Mouse (Mus musculus): ENCODE results near the gene Hdhd3.

Hdhd3 gene

DNA sequence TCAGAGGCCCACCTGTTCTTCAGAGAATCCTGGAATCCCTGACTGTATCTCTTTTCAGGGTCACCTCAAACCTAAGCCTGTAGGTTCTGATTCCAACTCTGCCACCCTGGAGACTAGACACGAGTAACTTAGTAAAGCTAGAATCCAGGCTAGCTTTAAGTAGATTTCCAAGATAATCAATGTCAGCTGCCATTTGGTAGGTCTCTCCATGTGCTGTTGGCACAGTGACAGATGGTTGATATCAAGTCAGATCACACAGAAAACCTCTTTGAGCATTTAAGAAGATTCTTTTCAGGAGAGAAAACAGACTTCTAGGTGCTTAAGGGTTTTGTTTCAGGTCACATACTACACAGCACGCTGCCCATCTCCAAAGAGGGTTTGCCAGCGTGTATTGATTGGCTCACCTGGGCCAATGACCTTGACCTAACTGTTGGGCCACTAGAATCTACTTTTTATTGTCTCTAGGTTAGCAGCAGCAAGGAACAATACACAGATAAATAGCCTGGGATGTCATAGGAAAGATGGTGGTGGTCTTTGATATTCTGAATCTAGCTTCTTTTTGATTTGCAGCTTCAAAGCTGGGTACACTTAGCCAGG is at the start of gene Hdhd3:
Gene Hdhd3 (minus strand): TSS at position 94 of the 597 bp plus-strand sequence.
- DNase-seq (ENCODE audit: low read depth, low spot score) = peak; percentile 13

DNA sequence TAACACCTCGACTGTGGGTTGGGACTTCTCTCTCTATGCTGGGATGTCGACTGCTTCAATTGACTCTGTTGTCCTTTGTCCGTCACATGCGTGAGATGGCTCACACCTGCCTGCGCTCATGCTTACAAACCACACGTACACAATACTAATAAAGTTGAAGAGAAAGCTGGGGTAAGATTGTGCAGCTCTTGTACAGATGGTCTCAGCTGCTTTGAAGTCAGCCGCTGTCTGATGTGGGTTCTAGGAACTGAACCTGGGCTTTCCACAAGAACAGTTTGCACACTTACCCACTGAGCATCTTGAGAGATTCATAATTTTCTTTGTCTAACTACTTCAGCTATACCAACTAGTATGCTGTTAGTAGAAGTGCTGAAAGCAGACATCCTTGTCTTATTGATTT is 48.7 kb upstream of the Hdhd3 start:
- DNase-seq (ENCODE audit: low read depth, low spot score) = no peak

DNA sequence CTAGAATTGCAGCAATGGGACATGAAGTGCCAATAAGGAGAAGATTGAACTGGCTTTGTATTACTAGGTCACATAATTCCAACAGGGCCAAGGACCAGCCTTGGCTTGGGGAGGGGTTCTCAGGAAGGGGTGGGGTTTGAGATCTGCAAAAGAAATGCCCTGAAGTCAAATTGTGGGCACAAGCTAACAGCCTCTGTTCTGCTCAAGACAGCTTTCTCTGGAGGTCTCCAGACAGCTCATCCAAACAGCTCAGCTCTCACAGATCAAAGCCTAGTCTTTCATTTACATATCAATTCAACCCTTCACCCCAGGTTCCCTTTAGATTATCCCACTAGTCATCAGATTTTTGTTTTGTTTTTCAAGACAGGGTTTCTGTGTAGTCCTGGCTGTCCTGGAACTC is 41.5 kb upstream of the Hdhd3 start:
- DNase-seq (ENCODE audit: low read depth, low spot score) = no peak

- no peak for DNase-seq (ENCODE audit: low read depth, low spot score)
These were observed 40.5 kb upstream of the Hdhd3 start for GRCm38 (mm10) chr4:62543782-62544181.

GRCm38 (mm10) chr4:62541802-62542201 is 38.5 kb upstream of the Hdhd3 start:
- DNase-seq (ENCODE audit: low read depth, low spot score) = no peak

DNA sequence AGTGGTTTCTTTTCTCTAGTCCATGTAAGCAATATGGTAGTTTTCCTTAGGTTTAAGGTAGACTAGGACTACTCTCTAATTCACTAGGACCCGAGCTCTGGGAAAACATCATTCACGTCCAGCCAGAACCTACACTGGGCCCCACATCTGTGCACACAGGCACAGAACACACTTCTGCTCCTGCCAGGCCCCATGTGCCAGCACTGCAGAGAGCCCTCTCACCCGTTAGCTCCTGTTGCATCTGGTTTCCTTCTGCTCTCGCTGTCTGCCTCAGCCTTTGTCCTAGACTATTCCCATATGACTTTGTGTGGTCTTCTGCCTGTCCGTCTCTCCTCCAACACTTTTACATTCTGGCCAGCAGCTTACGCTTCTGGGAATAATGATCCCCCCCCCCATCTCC is 30.5 kb upstream of the Hdhd3 start:
- DNase-seq (ENCODE audit: low read depth, low spot score) = no peak

DNA sequence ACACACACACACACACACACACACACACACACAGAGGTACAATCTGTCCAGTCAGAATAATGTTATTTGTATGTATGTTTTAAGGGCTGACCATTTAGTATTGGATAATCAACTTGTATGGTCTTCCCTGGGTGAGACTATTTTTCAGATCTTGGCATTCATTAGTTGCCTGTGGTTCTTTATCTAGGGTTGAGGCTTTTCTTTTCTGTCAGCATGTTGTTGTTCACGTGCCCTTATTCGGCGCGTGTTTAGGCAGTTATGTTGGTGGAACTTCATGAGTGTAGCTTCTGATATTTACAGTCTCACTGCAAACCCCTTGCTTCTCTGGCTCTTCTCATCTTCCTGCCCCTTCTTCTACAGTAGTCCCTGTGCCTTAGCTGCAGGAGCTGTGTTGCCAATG is 24.4 kb upstream of the Hdhd3 start:
- no peak for DNase-seq (ENCODE audit: low read depth, low spot score)

DNA sequence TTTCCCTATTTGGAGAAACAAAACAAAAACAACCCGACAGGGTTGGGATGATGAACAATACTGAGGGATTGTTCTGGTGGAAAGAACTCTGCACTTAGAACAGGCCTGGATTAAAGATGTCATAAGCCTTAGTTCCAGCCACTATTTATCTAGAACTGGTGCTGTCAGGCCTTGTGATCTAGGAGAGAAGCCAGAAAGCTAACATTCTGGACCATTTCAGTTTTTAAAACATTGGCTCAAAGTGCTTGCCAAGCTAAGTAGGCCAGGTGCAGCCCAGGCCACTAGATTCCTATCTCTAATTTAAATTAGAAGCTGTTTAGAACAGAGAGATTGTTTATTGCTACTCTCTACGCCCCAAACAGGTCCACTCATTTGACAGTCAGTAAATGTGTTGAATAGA is 23.0 kb upstream of the Hdhd3 start:
- DNase-seq (ENCODE audit: low read depth, low spot score) = no peak

GRCm38 (mm10) chr4:62525489-62525811 is 22.2 kb upstream of the Hdhd3 start:
- DNase-seq (ENCODE audit: low read depth, low spot score) = no peak

- DNase-seq (ENCODE audit: low read depth, low spot score) = peak; percentile 93
These were observed 21.6 kb upstream of the Hdhd3 start, which contains the start of the genes Pole3 and 4933430I17Rik for GRCm38 (mm10) chr4:62524651-62525488. TSS of gene Pole3 (minus strand) at chr4:62525068. TSS of gene 4933430I17Rik (plus strand) at chr4:62525369.

GRCm38 (mm10) chr4:62520892-62521400 is 17.7 kb upstream of the Hdhd3 start:
- DNase-seq (ENCODE audit: low read depth, low spot score) = peak; percentile 76

- peak; percentile 98 for DNase-seq (ENCODE audit: low read depth, low spot score)
These were observed 16.6 kb upstream of the Hdhd3 start, which contains the start of gene Alad for GRCm38 (mm10) chr4:62519849-62520233. TSS of gene Alad (minus strand) at chr4:62519918.

DNA sequence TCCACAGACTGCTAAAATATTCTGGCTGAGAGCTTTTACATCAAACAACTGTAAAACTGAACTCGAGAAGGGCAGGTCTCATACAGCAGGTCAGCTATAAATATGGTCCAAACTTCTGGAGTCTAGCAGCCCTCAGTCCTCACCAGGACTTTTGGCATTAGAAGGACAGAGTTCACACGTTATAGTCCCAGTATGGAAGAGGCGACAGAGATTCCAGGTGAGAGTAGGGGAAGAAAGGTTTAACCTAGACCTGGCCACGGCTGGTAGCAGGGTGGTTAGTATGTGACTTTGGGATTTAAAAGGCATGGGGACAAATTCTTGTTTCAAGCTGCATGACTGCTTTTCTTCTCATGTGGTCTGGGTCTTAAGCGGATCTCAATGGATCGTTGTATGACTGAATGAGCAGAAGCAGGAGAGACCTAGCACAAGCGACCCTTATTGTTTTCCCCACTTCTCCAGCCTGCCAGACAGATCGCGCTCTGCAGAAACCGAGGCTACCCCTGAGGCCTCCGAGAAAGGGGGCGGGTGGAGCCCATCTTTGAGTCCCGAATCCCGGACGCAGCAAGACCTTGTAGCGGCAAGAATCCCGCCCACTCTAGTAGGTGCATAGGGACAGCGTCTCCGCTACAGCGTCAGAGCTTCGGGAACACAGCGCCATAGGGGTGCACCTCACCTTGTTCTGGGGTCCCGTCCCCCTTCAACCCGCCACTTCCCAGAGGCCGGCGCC is 16.0 kb upstream of the Hdhd3 start:
- no peak for DNase-seq (ENCODE audit: low read depth, low spot score)

DNA sequence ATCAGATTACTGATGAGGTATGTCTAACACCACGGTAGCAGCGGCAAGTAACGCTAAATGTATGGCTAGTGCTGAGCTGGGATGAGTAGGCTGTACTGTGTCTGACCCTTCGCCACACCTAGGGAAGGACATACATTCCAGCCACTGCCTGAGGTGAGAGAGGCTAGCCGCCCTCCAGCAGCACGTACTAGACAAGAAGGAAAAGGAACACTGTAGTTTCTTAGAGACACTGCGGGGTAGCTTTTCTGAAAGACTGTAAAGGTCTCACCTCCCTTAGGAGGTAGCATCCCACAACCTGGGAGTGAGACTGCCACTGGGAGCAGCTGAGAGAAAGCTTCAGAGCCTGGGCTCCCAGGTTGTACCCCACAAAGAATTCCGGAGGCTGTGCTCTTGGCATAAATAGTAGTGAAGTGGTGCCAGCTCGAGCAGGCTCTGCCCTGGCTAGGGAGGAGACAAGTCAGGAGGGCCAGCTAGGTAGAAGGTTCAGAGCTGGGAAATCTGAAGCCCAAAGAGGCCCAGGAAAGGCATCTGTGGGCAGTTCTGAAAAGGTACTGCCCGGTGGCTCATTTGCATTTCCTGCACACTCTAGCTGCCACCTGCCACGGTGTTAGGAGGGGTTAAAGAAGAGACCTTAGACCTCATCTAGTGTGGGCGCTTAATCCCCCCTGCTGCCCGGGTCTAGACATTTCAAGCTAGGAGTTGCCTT is 15.3 kb upstream of the Hdhd3 start:
- peak; percentile 95 for DNase-seq (ENCODE audit: low read depth, low spot score)

DNA sequence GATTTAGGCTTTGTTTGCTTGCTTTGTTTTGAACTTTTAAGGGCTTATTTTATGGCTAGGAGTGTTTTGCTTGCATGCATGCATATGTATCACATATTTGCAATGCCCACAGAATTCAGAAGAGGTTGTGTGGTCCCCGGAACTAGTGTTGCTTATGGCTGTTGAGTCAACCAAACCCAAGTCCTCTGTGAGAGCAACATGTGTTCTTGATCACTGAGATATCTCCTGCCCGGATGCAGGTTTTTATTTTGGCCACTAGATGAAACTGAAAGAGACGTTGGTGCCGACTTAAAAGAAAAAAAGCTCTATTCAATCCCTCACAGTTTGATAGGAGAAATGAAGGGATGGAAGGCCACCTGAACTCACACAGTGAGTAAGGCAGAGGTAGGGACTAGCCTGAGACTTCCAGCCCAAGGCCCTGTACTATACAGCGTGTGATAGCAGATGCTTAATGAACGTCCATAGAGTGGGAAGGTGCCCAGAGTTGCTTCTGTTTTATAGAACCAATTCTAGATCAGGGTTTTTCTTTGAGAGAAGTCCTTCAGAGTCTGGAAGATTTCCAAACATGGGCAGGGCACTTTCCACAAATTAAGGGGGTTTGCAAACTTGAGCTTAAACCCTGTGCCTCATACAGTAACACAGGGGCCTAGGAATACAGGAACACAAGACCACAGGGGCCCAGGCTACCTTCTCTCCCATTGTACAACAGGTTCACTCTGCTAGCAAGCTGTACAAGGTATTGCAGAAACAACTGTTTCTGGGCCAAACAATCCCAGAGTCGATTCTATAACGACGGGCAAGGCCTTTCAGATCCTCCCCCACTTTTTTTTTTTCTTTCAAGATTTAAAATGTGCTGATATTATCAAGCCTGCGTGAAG is 14.5 kb upstream of the Hdhd3 start:
- peak; percentile 91 for DNase-seq (ENCODE audit: low read depth, low spot score)

DNA sequence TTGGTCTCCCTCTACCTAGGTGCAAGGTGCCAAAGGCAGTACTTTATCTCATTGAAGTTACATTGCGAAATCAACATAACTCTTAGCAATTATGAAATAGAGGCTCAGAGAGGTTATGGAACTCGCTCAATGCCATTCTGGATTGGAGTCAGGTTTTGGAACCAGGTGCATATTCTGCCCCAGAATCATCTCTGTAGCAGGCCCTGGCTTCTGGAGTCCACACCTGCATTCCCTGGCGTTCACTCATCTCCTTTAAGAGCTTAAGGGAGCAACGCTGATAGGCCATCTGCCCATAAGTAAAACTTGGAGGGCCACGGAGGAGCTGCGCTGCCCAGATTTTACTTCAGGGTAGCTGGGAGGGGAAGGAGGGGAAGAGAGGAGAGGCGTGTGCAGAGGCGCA is 13.8 kb upstream of the Hdhd3 start:
- DNase-seq (ENCODE audit: low read depth, low spot score) = no peak

- no peak for DNase-seq (ENCODE audit: low read depth, low spot score)
These were observed 13.3 kb upstream of the Hdhd3 start for GRCm38 (mm10) chr4:62516579-62516978.

DNA sequence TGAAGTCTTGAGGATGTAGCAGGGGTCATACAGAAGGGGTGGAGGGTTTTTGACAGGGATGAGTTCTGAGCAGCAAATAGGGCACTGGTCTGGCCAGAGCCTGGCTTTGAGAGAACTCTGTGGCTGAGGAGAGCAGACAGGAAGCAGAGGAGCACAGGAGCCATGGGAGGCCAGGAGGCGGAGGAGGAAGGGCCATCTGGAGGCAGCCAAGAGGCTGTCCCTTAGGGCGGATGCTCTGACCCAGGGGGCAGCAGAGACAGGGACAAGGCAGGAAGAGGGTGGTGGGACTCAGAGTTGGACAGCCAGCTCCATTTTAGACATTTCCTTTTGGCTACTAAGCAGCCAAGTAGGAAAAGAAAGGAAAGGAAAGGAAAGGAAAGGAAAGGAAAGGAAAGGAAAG is 12.8 kb upstream of the Hdhd3 start:
- no peak for DNase-seq (ENCODE audit: low read depth, low spot score)

GRCm38 (mm10) chr4:62515490-62515889 is 12.2 kb upstream of the Hdhd3 start:
- peak; percentile 9 for DNase-seq (ENCODE audit: low read depth, low spot score)

GRCm38 (mm10) chr4:62514995-62515394 is 11.7 kb upstream of the Hdhd3 start:
- DNase-seq (ENCODE audit: low read depth, low spot score) = peak; percentile 11

All from A20 (cell line).